Mouse (Mus musculus) kidney, adult 2 months (tissue): ENCODE measurements around the gene Cyp19a1. TPM values are rescaled to one million over a fixed set of nuclear protein-coding genes. Genes with fewer than 3 reads are reported as not detected.

ENCODE experiments used
- DNase-seq: peaks from one replicate; pipeline ENCODE4 v3.0.0; 2021
- H3K27ac ChIP-seq: fragments of 200-500 bp; 2 replicates; pipeline ENCODE4 v1.5.1; 2012; ENCODE audit warnings: low read depth, low read length, control low read depth, inconsistent platforms; ENCODE audit not compliant: insufficient read depth
- H3K27me3 ChIP-seq: fragments of 200-500 bp; replicated peaks from 2 replicates; pipeline ENCODE4 v1.6.1; 2012; ENCODE audit warnings: mild to moderate bottlenecking, moderate library complexity, low read length, inconsistent platforms; ENCODE audit not compliant: control insufficient read depth, insufficient read depth
- H3K36me3 ChIP-seq: fragments of 200-500 bp; 2 replicates; pipeline ENCODE4 v1.6.1; 2012; ENCODE audit warnings: mild to moderate bottlenecking, moderate library complexity, low read length, inconsistent platforms; ENCODE audit not compliant: control insufficient read depth, insufficient read depth
- H3K4me1 ChIP-seq: fragments of 200-500 bp; 2 replicates; pipeline ENCODE4 v1.6.1; 2011; ENCODE audit warnings: low read length; ENCODE audit not compliant: control insufficient read depth, insufficient read depth
- H3K4me3 ChIP-seq: fragments of 200-500 bp; 2 replicates; pipeline ENCODE4 v1.5.1; 2011; ENCODE audit warnings: mild to moderate bottlenecking, low read depth, low read length, control low read depth; ENCODE audit not compliant: insufficient read depth
- CTCF ChIP-seq: fragments of 200-500 bp; conservative IDR thresholded peaks from 2 replicates; pipeline ENCODE4 v1.5.1; 2011; ENCODE audit warnings: low read depth, mild to moderate bottlenecking, control low read depth, low read length, moderate library complexity, mixed read lengths; ENCODE audit not compliant: insufficient read depth, insufficient read length
- POLR2A ChIP-seq: fragments of 200-500 bp; IDR thresholded peaks from one replicate; pipeline ENCODE4 v1.6.1; 2011; ENCODE audit warnings: low read depth, low read length, control low read depth
- WGBS: fragments of 180-500 bp; shearing (Covaris S2); methylation state at CpG from one replicate; pipeline ENCODE4 v1.1.7; 2018; 5-methylcytosine and 5-hydroxymethylcytosine counted together
- polyA plus RNA-seq: library from polyadenylated mRNA; depleted of rRNA; stranded (reverse); fragments of >200 nt; gene quantifications from 2 replicates; pipeline ENCODE4 v1.2.3, GENCODE M21; 2012

Cyp19a1 gene
- polyA plus RNA-seq, 1 experiment: not detected

GRCm38 (mm10) chr9:54287804-54288203, 19.9 kb upstream of the Cyp19a1 start:
- 39% methylated on average over 5 of the region's 5 CpGs for WGBS
- Histone ChIP-seq H3K4me1 (no peaks in the 10 kb centered on the region), H3K36me3 (no peaks in the 10 kb centered on the region), H3K27me3 (0 out of 2 replicates have a peak, but pooled peaks cover 1% of the 10 kb centered on the region), H3K27ac (no peak overlapping the region), H3K4me3 (no peak overlapping the region)
- TF ChIP-seq POLR2A (no peak), CTCF (no peak)
- DNase-seq: no peak

- DNase-seq: no peak
- H3K4me1 ChIP-seq: no peaks in the 10 kb centered on the region
- 0 out of 2 replicates have a peak, but pooled peaks cover 1% of the 10 kb centered on the region for H3K27me3 ChIP-seq
- no peak within 1 kb of the TSS for H3K4me3 ChIP-seq
- no peak for TF ChIP-seq CTCF
- TF ChIP-seq POLR2A: no peak
- no peaks in the 10 kb centered on the region for H3K36me3 ChIP-seq
- H3K27ac ChIP-seq: no peak within 1 kb of the TSS
- WGBS: 2% methylated on average over 61 of the region's 61 CpGs
These were observed 18.5 kb upstream of the Cyp19a1 start, which contains the start of gene Gldn for GRCm38 (mm10) chr9:54286331-54286987. Gldn (plus strand) TSS chr9:54286486.

GRCm38 (mm10) chr9:54279046-54279589, 11.2 kb upstream of the Cyp19a1 start:
- no peak for DNase-seq
- TF ChIP-seq POLR2A (no peak), CTCF (no peak)
- no peaks in the 10 kb centered on the region for H3K4me1 ChIP-seq
- H3K4me3 ChIP-seq: no peak overlapping the region
- H3K27me3 ChIP-seq: no peaks in the 10 kb centered on the region
- H3K27ac ChIP-seq: no peak overlapping the region
- H3K36me3 ChIP-seq: no peaks in the 10 kb centered on the region
- WGBS: 83% methylated on average over 12 of the region's 12 CpGs

- no peak overlapping the region for H3K27ac ChIP-seq
- 81% methylated on average over 4 of the region's 4 CpGs for WGBS
- TF ChIP-seq POLR2A (no peak), CTCF (no peak)
- H3K27me3 ChIP-seq: no peaks in the 10 kb centered on the region
- no peak overlapping the region for H3K4me3 ChIP-seq
- no peaks in the 10 kb centered on the region for H3K4me1 ChIP-seq
- no peak for DNase-seq
- H3K36me3 ChIP-seq: no peaks in the 10 kb centered on the region
These were observed 7.4 kb upstream of the Cyp19a1 start for GRCm38 (mm10) chr9:54275283-54275682.

- DNase-seq: no peak
- Histone ChIP-seq H3K4me1 (no peaks in the 10 kb centered on the region), H3K4me3 (no peak overlapping the region), H3K27ac (no peak overlapping the region), H3K36me3 (no peaks in the 10 kb centered on the region), H3K27me3 (no peaks in the 10 kb centered on the region)
- WGBS: 40% methylated on average over 5 of the region's 5 CpGs
- no peak for TF ChIP-seq POLR2A
- TF ChIP-seq CTCF: no peak
These were observed 3.0 kb upstream of the Cyp19a1 start for GRCm38 (mm10) chr9:54270889-54271288.

- DNase-seq: no peak
- Histone ChIP-seq H3K27ac (no peak overlapping the region), H3K27me3 (no peaks in the 10 kb centered on the region), H3K36me3 (no peaks in the 10 kb centered on the region), H3K4me3 (no peak overlapping the region), H3K4me1 (no peaks in the 10 kb centered on the region)
- TF ChIP-seq POLR2A (no peak), CTCF (no peak)
- WGBS: 75% methylated on average over 6 of the region's 6 CpGs
These were observed 2.1 kb upstream of the Cyp19a1 start for GRCm38 (mm10) chr9:54269987-54270386.

DNA sequence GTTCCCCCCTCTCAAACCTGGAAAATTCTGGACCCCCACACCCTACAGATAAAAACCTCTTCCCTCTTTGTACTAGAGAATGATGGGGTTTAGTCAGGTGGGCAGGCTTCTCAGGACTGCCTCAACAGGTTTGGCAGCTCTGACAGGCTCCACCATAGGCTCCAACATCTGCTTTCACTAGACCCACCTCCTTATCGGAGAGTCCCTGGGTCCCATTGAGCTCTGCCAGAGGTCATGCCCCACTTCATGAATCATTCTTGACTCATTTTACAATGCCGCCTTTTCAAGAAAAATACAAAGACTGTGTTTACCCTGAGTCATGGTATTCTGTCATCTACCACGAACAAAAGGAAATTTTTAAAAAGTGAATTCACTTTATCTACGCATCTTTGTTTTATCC, 3.2 kb downstream of the Cyp19a1 start:
- Histone ChIP-seq H3K27ac (no peak overlapping the region), H3K27me3 (no peaks in the 10 kb centered on the region), H3K4me1 (no peaks in the 10 kb centered on the region), H3K36me3 (no peaks in the 10 kb centered on the region), H3K4me3 (no peak overlapping the region)
- 77% methylated on average over 4 of the region's 4 CpGs for WGBS
- TF ChIP-seq CTCF: no peak
- no peak for TF ChIP-seq POLR2A
- no peak for DNase-seq
